Mouse (Mus musculus): Measurements from ENCODE around the gene Wsb2. TPM values are rescaled to one million over a fixed set of nuclear protein-coding genes. Genes with fewer than 3 reads are reported as not detected.
"Not testable (repeated sequence)": the region's sequence is repeated elsewhere in the genome, so short reads cannot be mapped to it uniquely, and the experiment has no call there.

Wsb2 gene
- polyA plus RNA-seq, 2 experiments, result 59.5 to 69.4 TPM

- no peak for DNase-seq (ENCODE audit: low spot score)
- Histone ChIP-seq H3K9me3 (ENCODE audit: control insufficient read depth, low read length) (no peaks in the 10 kb centered on the region), H3K4me3 (replicated peaks; ENCODE audit: low read length) (no peak overlapping the region), H3K4me1 (ENCODE audit: control insufficient read depth, insufficient read depth, low read length) (no peaks in the 10 kb centered on the region), H3K27ac (replicated peaks; ENCODE audit: low read depth, low read length) (no peak overlapping the region), H3K9ac (ENCODE audit: low read depth, low read length, severe bottlenecking) (no peak overlapping the region), H3K36me3 (ENCODE audit: control insufficient read depth, insufficient read depth, low read length) (no peaks in the 10 kb centered on the region), H3K4me2 (replicated peaks; ENCODE audit: low read depth, low read length, severe bottlenecking) (no peak overlapping the region), H3K27me3 (ENCODE audit: control insufficient read depth, insufficient read depth, low read length) (no peaks in the 10 kb centered on the region)
- 31% methylated on average over 4 of the region's 5 CpGs for WGBS
- ATAC-seq (ENCODE audit: low FRiP score, low read depth), result no peak
- no peak for TF ChIP-seq POLR2A (IDR thresholded peaks at IDR 0.05; ENCODE audit: borderline replicate concordance, extremely low read depth, insufficient read depth, insufficient read length)
Measured at GRCm38 (mm10) chr5:117398007-117398550, 41.0 kb downstream of the Wsb2 start.

GRCm38 (mm10) chr5:117399281-117399680, 42.2 kb downstream of the Wsb2 start:
- no peak overlapping the region for H3K27ac ChIP-seq (replicated peaks; ENCODE audit: low read depth, low read length)
- ATAC-seq (ENCODE audit: low FRiP score, low read depth) (no peak), DNase-seq (ENCODE audit: low spot score) (no peak)
- H3K4me3 ChIP-seq (replicated peaks; ENCODE audit: low read length), result no peak overlapping the region
- no peak overlapping the region for H3K4me2 ChIP-seq (replicated peaks; ENCODE audit: low read depth, low read length, severe bottlenecking)
- no peaks in the 10 kb centered on the region for H3K36me3 ChIP-seq (ENCODE audit: control insufficient read depth, insufficient read depth, low read length)
- H3K9me3 ChIP-seq (ENCODE audit: control insufficient read depth, low read length), result no peaks in the 10 kb centered on the region
- no peak for TF ChIP-seq POLR2A (IDR thresholded peaks at IDR 0.05; ENCODE audit: borderline replicate concordance, extremely low read depth, insufficient read depth, insufficient read length)
- 75% methylated on average over 9 of the region's 9 CpGs for WGBS
- no peaks in the 10 kb centered on the region for H3K4me1 ChIP-seq (ENCODE audit: control insufficient read depth, insufficient read depth, low read length)
- H3K27me3 ChIP-seq (ENCODE audit: control insufficient read depth, insufficient read depth, low read length), result no peaks in the 10 kb centered on the region
- H3K9ac ChIP-seq (ENCODE audit: low read depth, low read length, severe bottlenecking), result no peak overlapping the region

- H3K9ac ChIP-seq (ENCODE audit: low read depth, low read length, severe bottlenecking), result no peak overlapping the region
- 85% methylated on average over 8 of the region's 8 CpGs for WGBS
- H3K9me3 ChIP-seq (ENCODE audit: control insufficient read depth, low read length), result no peaks in the 10 kb centered on the region
- no peak overlapping the region for H3K27ac ChIP-seq (replicated peaks; ENCODE audit: low read depth, low read length)
- TF ChIP-seq POLR2A (IDR thresholded peaks at IDR 0.05; ENCODE audit: borderline replicate concordance, extremely low read depth, insufficient read depth, insufficient read length), result no peak
- no peaks in the 10 kb centered on the region for H3K27me3 ChIP-seq (ENCODE audit: control insufficient read depth, insufficient read depth, low read length)
- no peak overlapping the region for H3K4me2 ChIP-seq (replicated peaks; ENCODE audit: low read depth, low read length, severe bottlenecking)
- ATAC-seq (ENCODE audit: low FRiP score, low read depth) (no peak), DNase-seq (ENCODE audit: low spot score) (no peak)
- no peaks in the 10 kb centered on the region for H3K36me3 ChIP-seq (ENCODE audit: control insufficient read depth, insufficient read depth, low read length)
- H3K4me3 ChIP-seq (replicated peaks; ENCODE audit: low read length), result no peak overlapping the region
- H3K4me1 ChIP-seq (ENCODE audit: control insufficient read depth, insufficient read depth, low read length), result no peaks in the 10 kb centered on the region
Measured at GRCm38 (mm10) chr5:117403609-117404008, 46.5 kb downstream of the Wsb2 start.

- not testable (repeated sequence) for H3K4me3 ChIP-seq (replicated peaks; ENCODE audit: low read length); H3K4me1 ChIP-seq (ENCODE audit: control insufficient read depth, insufficient read depth, low read length); H3K4me2 ChIP-seq (replicated peaks; ENCODE audit: low read depth, low read length, severe bottlenecking); DNase-seq (ENCODE audit: low spot score); H3K9ac ChIP-seq (ENCODE audit: low read depth, low read length, severe bottlenecking); ATAC-seq (ENCODE audit: low FRiP score, low read depth); H3K27ac ChIP-seq (replicated peaks; ENCODE audit: low read depth, low read length); H3K9me3 ChIP-seq (ENCODE audit: control insufficient read depth, low read length); H3K27me3 ChIP-seq (ENCODE audit: control insufficient read depth, insufficient read depth, low read length); H3K36me3 ChIP-seq (ENCODE audit: control insufficient read depth, insufficient read depth, low read length)
- 70% methylated on average over 2 of the region's 2 CpGs for WGBS
Measured at GRCm38 (mm10) chr5:117404671-117405070, 47.6 kb downstream of the Wsb2 start.

- Histone ChIP-seq H3K27me3 (ENCODE audit: control insufficient read depth, insufficient read depth, low read length) (peaks cover 15% of the 10 kb centered on the region), H3K4me3 (replicated peaks; ENCODE audit: low read length) (no peak overlapping the region), H3K4me2 (replicated peaks; ENCODE audit: low read depth, low read length, severe bottlenecking) (no peak overlapping the region), H3K36me3 (ENCODE audit: control insufficient read depth, insufficient read depth, low read length) (no peaks in the 10 kb centered on the region), H3K27ac (replicated peaks; ENCODE audit: low read depth, low read length) (no peak overlapping the region), H3K4me1 (ENCODE audit: control insufficient read depth, insufficient read depth, low read length) (no peaks in the 10 kb centered on the region), H3K9ac (ENCODE audit: low read depth, low read length, severe bottlenecking) (no peak overlapping the region), H3K9me3 (ENCODE audit: control insufficient read depth, low read length) (no peaks in the 10 kb centered on the region)
- DNase-seq (ENCODE audit: low spot score), result no peak
- WGBS, result 61% methylated on average over 4 of the region's 4 CpGs
- ATAC-seq (ENCODE audit: low FRiP score, low read depth), result no peak
- no peak for TF ChIP-seq POLR2A (IDR thresholded peaks at IDR 0.05; ENCODE audit: borderline replicate concordance, extremely low read depth, insufficient read depth, insufficient read length)
Measured at GRCm38 (mm10) chr5:117408216-117408615, 51.1 kb downstream of the Wsb2 start.

GRCm38 (mm10) chr5:117409369-117409768, 52.3 kb downstream of the Wsb2 start:
- Histone ChIP-seq H3K9ac (ENCODE audit: low read depth, low read length, severe bottlenecking) (no peak overlapping the region), H3K27ac (replicated peaks; ENCODE audit: low read depth, low read length) (no peak overlapping the region), H3K4me2 (replicated peaks; ENCODE audit: low read depth, low read length, severe bottlenecking) (no peak overlapping the region), H3K9me3 (ENCODE audit: control insufficient read depth, low read length) (no peaks in the 10 kb centered on the region), H3K4me1 (ENCODE audit: control insufficient read depth, insufficient read depth, low read length) (no peaks in the 10 kb centered on the region), H3K36me3 (ENCODE audit: control insufficient read depth, insufficient read depth, low read length) (no peaks in the 10 kb centered on the region), H3K27me3 (ENCODE audit: control insufficient read depth, insufficient read depth, low read length) (peaks cover 27% of the 10 kb centered on the region), H3K4me3 (replicated peaks; ENCODE audit: low read length) (no peak overlapping the region)
- DNase-seq (ENCODE audit: low spot score) (no peak), ATAC-seq (ENCODE audit: low FRiP score, low read depth) (no peak)
- WGBS, result 65% methylated on average over 6 of the region's 6 CpGs
- no peak for TF ChIP-seq POLR2A (IDR thresholded peaks at IDR 0.05; ENCODE audit: borderline replicate concordance, extremely low read depth, insufficient read depth, insufficient read length)
